Mouse (Mus musculus): Measurements from ENCODE around the gene Nck1.

Nck1 gene

DNA sequence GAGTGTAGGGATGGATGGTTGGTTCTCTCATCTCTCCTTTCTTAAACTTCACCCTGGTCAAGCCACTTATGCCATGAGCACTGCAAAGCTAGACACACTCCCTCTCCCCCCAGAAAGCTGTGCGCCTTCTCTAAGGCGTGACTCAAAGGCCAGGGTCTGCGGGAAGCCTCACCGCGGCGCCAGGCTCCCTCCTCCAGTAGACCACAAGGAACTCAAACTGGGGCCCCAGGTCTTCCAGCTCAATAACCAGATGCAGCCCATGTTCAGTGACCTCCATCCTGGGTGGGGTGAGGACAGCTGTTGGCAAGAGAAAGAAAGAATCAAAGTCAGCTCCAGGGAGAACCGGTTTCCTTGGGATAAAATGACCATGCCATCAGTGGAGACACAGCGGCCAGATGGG, 77.8 kb downstream of the Nck1 start:
- no peak for DNase-seq

DNA sequence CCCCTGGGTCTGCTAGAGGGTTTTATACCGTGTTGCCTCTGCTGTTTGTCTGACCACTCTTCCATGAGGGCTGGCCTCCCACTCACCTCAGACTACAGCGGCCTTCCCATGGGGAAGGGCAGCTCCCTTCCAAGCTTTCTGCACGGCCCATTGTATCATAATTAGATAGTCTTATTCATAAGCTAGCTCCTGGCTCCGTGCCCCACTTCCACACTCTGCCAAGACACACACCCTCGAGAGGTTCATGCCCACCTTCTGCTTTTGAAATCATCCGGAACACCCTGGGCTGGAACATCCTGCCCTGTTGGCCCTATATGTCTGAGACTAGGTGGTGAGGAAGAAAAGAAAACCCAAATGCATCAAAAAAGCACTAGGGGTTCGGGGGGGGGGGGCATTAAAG, 78.3 kb downstream of the Nck1 start:
- peak; percentile 78 for DNase-seq

DNA sequence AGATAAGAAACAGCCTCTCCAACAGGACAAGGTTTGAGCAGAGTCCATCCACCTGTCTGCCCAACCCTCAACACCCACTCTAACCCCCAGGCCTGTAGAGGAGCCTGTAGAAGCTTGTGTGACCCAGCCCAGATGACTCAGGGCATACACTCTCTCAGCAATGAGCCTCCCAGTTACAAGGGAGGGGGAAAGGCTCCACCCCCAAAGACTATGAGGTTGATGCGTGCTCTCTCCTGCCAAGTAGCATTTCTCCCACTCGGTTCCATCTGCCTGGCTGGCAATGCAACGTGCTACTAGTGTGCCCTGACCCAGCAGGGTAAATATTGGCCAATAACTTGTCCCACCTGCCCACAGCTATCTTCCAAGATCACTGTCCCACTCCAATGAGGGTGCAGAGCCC, 79.2 kb downstream of the Nck1 start:
- DNase-seq = no peak

DNA sequence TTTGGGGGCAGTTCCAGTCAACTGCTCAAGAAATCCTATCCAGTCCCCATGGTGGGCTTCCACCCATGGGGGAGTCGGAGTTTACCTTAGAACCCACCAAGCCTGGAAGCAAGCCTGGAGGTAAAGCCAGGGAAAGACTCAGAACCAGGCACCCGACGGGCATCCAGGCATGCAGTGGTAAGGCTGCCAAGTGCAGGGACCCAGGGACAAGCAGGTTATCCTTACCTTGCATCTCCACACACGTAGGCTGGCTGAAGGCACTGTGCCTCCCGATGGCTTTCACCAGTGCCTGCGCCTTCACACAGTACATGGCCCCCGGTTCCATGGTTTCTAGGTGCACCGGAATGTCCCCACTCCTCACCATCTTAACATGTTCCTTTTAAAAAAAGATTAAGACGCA, 79.9 kb downstream of the Nck1 start:
- DNase-seq = no peak

DNA sequence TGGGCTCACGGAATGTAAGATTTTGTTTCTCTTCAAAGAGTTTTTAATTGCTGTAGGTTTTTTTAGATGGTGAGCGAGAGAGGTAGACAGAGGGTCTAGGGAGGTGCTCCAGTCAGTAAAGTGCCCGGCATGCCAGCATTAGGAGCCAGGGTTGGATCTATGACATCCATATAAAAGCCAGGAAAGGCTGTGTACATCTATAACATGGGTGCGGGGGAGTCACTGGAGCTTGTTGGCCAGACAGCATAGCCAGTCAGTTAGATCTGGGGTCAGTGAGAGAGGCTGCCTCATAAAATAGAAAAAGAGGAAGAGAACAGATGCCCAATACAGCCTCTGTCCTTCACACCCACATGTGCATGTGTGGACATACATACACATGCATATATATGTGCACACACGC, 80.6 kb downstream of the Nck1 start:
- no peak for DNase-seq

DNA sequence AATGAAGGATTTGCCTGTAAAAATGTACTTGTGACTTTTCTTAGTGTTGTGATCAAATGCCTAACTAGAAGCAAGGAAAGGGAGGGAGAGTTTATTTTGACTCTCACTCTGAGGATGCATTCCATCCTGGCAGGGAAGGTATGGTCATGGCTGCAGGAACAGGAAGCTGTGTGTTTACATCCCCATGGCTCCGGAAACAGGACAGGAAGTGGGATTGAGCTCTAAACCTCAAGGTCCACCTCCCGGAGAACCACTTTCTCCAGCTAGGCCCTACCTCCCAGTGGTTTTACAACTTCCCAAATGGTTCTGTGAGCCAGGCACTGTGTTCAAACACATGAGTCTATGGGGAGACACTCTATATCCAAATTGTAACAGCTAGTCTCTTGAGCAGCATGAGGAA, 82.2 kb downstream of the Nck1 start:
- no peak for DNase-seq

DNA sequence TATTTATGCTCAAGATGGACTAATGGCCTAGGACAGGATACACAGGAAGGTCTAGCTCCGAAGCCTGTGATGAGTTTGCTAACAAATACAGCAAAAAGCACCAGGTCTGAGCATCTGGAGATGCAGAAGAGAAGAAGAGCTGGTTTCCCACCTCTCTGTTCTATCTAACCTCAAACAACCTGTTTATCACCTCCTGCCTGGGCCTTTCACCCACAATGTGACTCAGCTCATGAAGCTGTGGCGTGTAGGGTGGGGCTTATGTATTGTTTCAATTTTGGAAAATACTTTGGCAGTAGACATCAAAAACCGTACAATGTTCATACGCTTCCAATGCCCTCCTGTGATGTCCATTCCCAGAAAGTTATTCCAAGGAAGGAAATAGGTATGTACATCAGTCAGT, 83.8 kb downstream of the Nck1 start:
- DNase-seq = no peak

DNA sequence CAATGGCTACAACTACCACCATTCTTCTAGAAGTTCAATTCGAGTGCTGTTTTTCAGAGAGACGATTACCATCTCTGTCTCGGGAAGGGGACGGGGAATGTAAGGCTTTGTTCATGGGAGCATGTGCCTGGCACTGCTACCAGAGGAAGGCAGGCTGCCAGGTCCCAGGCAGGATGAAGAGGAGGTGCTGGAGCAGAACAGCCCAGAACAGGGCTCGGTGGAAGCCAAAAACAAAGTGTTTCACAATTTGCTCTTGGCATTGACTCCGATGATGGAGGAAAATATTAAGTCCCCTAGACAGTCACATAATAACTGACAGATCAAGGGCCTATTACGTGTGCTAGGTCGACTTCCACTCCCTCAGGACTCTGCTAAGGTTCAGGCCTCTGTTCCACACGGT, 84.3 kb downstream of the Nck1 start:
- DNase-seq = peak; percentile 82

DNA sequence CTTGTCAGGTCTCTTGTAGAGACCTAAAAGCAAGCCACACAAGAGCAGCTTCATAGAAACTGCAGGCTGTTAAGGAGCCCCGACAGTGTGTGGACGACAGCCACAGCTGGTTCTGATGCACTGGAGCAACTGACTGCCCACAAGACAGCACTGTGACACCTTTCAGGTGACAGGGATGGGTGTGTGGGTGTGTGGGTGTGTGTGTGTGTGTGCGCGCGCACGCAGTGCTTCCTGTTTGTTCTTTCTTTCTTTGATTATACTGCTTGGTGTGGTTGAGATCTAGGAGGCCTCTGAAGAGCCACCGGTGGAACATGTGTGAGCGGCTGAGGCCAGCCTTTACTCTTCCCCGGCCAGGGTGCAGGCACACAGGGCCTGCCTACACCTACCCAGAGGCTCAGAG, 85.7 kb downstream of the Nck1 start:
- no peak for DNase-seq

DNA sequence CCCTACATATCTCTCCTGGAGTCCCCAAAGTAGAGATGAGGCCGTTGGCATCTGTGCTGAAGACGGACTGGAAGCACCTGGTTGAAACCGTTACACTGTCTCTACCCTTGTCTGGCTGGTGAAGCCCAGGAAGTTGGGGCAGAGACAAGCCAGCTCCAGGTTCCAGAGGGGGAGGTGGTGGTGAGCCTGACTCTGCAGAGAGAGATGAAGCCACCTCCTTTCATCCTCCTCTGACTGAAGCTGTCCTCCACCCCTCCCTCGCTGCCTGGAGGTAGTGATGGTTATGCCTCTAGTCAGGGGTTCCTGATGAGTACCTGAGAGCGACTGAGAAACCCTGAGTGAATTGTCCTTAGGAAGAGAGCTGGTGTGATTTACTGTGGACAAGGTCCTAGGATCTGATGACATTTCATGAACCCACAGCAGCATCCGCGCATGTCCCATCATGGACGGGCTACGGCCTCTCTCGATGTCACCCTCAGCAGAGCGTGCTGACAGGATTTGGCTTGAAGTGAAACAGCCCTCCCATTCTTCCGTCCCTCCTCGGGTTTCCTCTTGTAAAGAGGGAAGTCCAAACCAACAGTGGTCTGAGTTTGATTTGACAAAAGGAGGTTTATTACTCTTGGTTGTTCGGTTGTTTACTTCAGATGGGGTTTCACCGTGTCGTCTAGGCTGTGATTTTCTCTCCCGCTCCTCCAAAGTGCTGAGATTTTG, 87.8 kb downstream of the Nck1 start:
- DNase-seq = no peak

DNA sequence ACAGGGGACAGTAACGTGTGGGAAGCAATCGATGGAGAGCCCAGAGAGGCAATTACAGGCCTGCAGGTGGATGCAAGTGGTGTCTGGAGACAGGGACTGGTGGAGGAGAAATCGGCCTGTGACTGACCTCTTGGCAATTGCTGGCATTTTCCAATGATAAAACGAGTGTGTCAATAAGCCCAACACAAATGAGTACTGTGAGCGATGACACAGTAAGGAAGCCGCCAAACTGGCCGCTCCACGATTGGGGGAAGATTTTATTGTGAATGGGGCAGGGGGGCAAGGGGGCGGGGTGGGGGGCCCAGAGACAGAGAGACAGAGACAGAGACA, 91.3 kb downstream of the Nck1 start:
- no peak for DNase-seq

DNA sequence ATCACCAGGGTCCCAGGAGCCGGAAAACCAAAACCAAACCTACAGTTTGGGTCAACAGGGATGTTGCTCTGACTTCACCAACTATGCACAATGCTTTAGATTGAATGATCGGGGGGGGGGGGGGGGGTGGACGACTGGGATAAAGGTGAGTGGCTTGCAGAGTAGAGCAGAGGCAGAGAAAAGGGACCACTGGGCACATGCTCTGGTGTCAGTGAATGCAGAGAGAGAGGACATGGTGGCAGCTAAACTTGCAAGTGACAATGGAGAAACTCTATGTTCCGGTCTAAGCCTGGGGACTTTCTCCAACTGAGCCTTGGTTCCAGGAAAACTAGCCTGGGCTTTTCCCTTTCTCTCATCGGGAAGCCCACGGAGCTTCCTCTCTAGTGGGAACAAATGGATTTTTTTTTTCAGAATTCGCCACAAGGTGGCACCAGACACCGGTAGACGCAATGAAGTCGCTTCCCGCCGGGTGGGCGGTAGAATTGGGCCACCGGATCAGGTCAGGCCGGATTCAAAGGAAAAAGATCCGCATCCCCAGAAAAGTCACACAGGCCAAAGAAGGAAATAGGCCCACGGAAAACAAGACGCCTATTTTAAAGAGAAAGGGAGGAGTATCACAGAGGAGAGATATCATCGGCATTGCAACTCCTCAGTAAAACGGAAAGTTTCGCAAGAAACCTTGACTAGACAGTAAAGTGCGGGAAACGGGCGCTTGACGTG, 91.8 kb downstream of the Nck1 start:
- peak; percentile 91 for DNase-seq

DNA sequence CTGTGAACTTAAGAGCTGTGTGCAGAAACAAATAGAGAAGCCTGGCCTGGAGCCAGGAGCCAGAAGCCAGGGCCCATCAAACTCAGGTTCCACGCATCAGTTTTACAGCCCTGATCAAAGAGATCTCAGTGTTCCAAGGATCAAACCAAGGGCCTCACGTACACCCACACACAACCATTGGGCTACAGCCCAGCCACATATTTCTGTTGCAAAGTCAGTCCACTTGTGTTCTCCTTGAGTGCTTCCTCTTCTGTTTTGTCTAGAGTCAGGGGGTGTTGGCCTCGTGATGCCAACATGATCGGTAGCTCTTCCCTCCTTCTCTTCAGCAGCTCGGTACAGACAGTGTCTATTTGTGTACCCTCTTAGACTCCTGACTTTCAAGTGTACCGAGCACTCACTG, 93.5 kb downstream of the Nck1 start:
- DNase-seq = peak; percentile 34

DNA sequence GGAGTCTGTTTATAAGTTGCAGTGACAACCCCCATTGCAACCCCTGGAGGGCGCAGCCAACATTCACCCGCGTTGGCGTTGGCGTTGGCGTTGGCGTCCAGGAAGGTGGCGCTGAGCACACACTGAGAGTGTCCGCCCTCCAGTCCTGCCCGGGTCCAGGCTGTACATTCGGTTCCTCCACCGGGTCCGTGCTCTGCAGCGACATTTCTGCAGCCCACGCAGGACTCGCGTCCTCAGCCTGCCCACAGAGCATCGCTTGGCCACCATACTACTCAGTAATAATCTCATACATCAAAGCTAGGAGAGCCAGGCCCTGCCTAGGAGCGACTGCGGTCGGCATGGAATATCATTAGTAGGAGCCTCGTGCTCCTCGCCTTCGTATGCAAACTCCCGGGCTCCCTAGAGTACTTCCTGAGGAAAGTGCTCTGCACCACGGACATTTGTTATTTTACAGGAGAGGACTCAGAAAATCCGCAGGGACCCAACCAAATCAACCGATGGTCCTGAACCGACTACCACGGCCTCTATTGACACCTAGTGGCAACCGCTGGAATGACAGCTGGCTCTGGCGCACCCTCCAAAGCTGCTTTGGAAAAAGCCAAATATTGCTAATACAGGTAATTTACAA, 99.8 kb downstream of the Nck1 start:
- DNase-seq = peak; percentile 87
